In the genomic region with DNA sequence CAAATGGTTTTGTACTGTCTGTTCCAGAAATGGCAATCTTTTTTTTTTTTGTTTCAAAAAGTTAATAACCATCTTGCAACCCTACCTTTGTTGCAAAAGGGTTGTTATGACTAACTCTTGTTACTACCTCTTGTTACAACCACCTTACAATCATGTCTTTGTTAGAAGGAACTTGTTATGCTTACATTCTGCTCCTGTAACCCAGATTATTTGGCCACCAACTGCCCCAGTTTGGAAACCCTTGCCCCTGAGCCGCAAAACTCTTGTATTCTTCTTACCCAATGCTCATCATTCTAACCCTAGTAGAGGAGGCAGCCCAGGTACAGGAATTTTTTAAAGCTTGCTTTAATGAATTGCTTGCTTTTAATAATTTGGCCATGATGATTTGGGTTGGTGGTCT, we compare ENCODE assay signal across 19 mouse cellular contexts.
"Had no signal": no experiment of that assay in that cellular context is flagged by ENCODE, and none has a peak within 500 bp of the region (broad histone marks: within the 10 kb centered on the region; RNA-seq: fewer than 3 reads in every experiment).

No protein-coding gene starts in this region.

- H3K4me2 ChIP-seq: embryonic facial prominence, embryonic 12.5 days; embryonic facial prominence, embryonic 13.5 days; embryonic facial prominence, embryonic 15.5 days; forebrain, embryonic 12.5 days; forebrain, embryonic 13.5 days; forebrain, embryonic 15.5 days had no signal

- H3K9me3 ChIP-seq: embryonic facial prominence, embryonic 10.5 days; embryonic facial prominence, embryonic 12.5 days; embryonic facial prominence, embryonic 13.5 days; embryonic facial prominence, embryonic 15.5 days; forebrain, embryonic 10.5 days; forebrain, embryonic 12.5 days; forebrain, embryonic 13.5 days; forebrain, embryonic 15.5 days had no signal

- H3K27me3 ChIP-seq: embryonic facial prominence, embryonic 12.5 days; embryonic facial prominence, embryonic 13.5 days; embryonic facial prominence, embryonic 15.5 days; forebrain, embryonic 12.5 days; forebrain, embryonic 13.5 days; forebrain, embryonic 15.5 days had no signal

- H3K9ac ChIP-seq: embryonic facial prominence, embryonic 12.5 days; embryonic facial prominence, embryonic 13.5 days; embryonic facial prominence, embryonic 15.5 days; forebrain, embryonic 12.5 days; forebrain, embryonic 13.5 days; forebrain, embryonic 15.5 days; forebrain, postnatal 0 days had no signal

- H3K4me3 ChIP-seq: embryonic facial prominence, embryonic 10.5 days; embryonic facial prominence, embryonic 12.5 days; embryonic facial prominence, embryonic 13.5 days; embryonic facial prominence, embryonic 15.5 days; erythroblast, embryonic 14.5 days; forebrain, embryonic 10.5 days; forebrain, embryonic 12.5 days; forebrain, embryonic 13.5 days; forebrain, embryonic 15.5 days; gastrocnemius, adult 2 months had no signal

- H3K36me3 ChIP-seq: embryonic facial prominence, embryonic 10.5 days; embryonic facial prominence, embryonic 12.5 days; embryonic facial prominence, embryonic 13.5 days; embryonic facial prominence, embryonic 15.5 days; forebrain, embryonic 10.5 days; forebrain, embryonic 12.5 days; forebrain, embryonic 15.5 days had no signal

- ATAC-seq: forebrain, embryonic 13.5 days; forebrain, embryonic 14.5 days; forebrain, embryonic 15.5 days; forebrain, embryonic 16.5 days; forebrain, postnatal 0 days had no signal

- DNase-seq: cerebellum, adult 9-11 months; embryo, embryonic 11 days; forebrain, postnatal 0 days; gastrocnemius, postnatal 14 days; gastrocnemius, postnatal 36 days; heart, adult 11 months; heart, adult 18-20 months had no signal

- H3K27ac ChIP-seq: embryonic facial prominence, embryonic 10.5 days; embryonic facial prominence, embryonic 12.5 days; embryonic facial prominence, embryonic 13.5 days; embryonic facial prominence, embryonic 15.5 days; forebrain, embryonic 10.5 days; forebrain, embryonic 12.5 days; forebrain, embryonic 13.5 days; forebrain, embryonic 15.5 days; gastrocnemius, adult 2 months had no signal

- H3K4me1 ChIP-seq: embryonic facial prominence, embryonic 10.5 days; embryonic facial prominence, embryonic 12.5 days; forebrain, embryonic 10.5 days; forebrain, embryonic 12.5 days had no signal
